In the genomic region with DNA sequence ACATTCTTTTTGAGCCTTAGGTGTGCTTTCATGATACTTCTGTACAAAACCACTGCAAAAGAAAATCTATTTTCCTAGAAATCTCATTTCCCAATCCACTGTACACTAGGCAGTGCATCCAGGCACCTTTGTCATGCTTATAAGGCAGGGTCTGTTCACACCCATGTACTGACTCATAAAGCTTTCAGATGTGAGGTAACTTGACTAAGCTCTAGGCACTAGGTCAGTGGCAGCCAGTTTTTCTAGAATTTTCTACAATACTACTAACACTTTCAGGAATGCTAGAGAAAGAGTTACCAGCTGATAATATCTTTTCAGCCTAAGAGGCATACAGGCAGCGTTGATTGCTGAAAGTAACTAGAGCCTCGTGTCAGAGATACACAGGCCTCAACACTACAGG, we compare ENCODE assay signal across 17 mouse cellular contexts.
A peak's percentile ranks its signal among the peaks of the same experiment; 100 is the strongest.
DNase-seq lines count a peak whose midpoint lies in the region; ATAC-seq lines count a peak whose summit lies in the region.
"Had no signal": no experiment of that assay in that cellular context is flagged by ENCODE, and none has a peak within 500 bp of the region (broad histone marks: within the 10 kb centered on the region; RNA-seq: fewer than 3 reads in every experiment).

No protein-coding gene starts in this region.

- H3K36me3 ChIP-seq in kidney, embryonic 16.5 days (ENCODE audit: insufficient read depth, low read length): no peaks in the 10 kb centered on the region
- H3K36me3 ChIP-seq in limb, embryonic 15.5 days: no peaks in the 10 kb centered on the region
- H3K36me3 ChIP-seq: embryonic facial prominence, embryonic 15.5 days; heart, embryonic 10.5 days; hindbrain, embryonic 12.5 days had no signal

- H3K4me2 ChIP-seq in kidney, embryonic 16.5 days (replicated peaks; ENCODE audit: low read depth, low read length): no peak overlapping the region
- H3K4me2 ChIP-seq in limb, embryonic 15.5 days: no peak overlapping the region
- H3K4me2 ChIP-seq: embryonic facial prominence, embryonic 15.5 days; hindbrain, embryonic 12.5 days had no signal

- H3K27ac ChIP-seq in kidney, embryonic 16.5 days (ENCODE audit: low read length): peak overlapping the region; percentile 19; the same call in 1 of the 2 replicates
- 0 out of 2 replicates have a peak overlapping the region, but pooled peaks have one; percentile 67 for H3K27ac ChIP-seq in limb, embryonic 15.5 days
- H3K27ac ChIP-seq: embryonic facial prominence, embryonic 15.5 days; hindbrain, embryonic 12.5 days had no signal

- WGBS in kidney, embryonic 16.5 days: 67% methylated on average over 2 of the region's 2 CpGs
- WGBS in limb, embryonic 15.5 days: 36% methylated on average over 2 of the region's 2 CpGs

- no peak overlapping the region for H3K4me3 ChIP-seq in kidney, embryonic 16.5 days (ENCODE audit: low read length)
- H3K4me3 ChIP-seq in limb, embryonic 15.5 days: no peak overlapping the region
- H3K4me3 ChIP-seq: embryonic facial prominence, embryonic 15.5 days; heart, embryonic 10.5 days; hindbrain, embryonic 12.5 days had no signal

- H3K9me3 ChIP-seq in kidney, embryonic 16.5 days (ENCODE audit: low read length): no peaks in the 10 kb centered on the region
- no peaks in the 10 kb centered on the region for H3K9me3 ChIP-seq in limb, embryonic 15.5 days
- H3K9me3 ChIP-seq: embryonic facial prominence, embryonic 15.5 days; heart, embryonic 10.5 days; hindbrain, embryonic 12.5 days had no signal

- H3K9ac ChIP-seq in kidney, embryonic 16.5 days (replicated peaks; ENCODE audit: low read length): no peak overlapping the region
- no peak overlapping the region for H3K9ac ChIP-seq in limb, embryonic 15.5 days
- H3K9ac ChIP-seq: embryonic facial prominence, embryonic 15.5 days; hindbrain, embryonic 12.5 days had no signal

- H3K27me3 ChIP-seq in kidney, embryonic 16.5 days (ENCODE audit: insufficient read depth, low read length): no peaks in the 10 kb centered on the region
- no peaks in the 10 kb centered on the region for H3K27me3 ChIP-seq in limb, embryonic 15.5 days
- H3K27me3 ChIP-seq: embryonic facial prominence, embryonic 15.5 days; hindbrain, embryonic 12.5 days had no signal

- ATAC-seq in kidney, embryonic 16.5 days (ENCODE audit: low FRiP score, low TSS enrichment): no peak
- no peak for ATAC-seq in limb, embryonic 15.5 days (ENCODE audit: insufficient number of reproducible peaks, low FRiP score, low TSS enrichment, low read depth)
- ATAC-seq: forebrain, embryonic 16.5 days had no signal

- no peak for DNase-seq in kidney, postnatal 36 days
- DNase-seq in urinary bladder, postnatal 14 days (ENCODE audit: low spot score): peak; percentile 16
- DNase-seq in urinary bladder, postnatal 10 days (ENCODE audit: low spot score): no peak
- no peak for DNase-seq in neural tube, embryonic 10.5 days (ENCODE audit: extremely low spot score, low spot score)
- no peak for DNase-seq in right cerebral cortex, postnatal 14 days
- DNase-seq: adrenal gland, adult 2 months; embryo, embryonic 11 days; gastrocnemius, postnatal 10 days; heart, adult 18-20 months; heart, postnatal 10 days; heart, postnatal 4 days had no signal

- H3K4me1 ChIP-seq in kidney, embryonic 16.5 days (ENCODE audit: insufficient read depth, low read length): no peaks in the 10 kb centered on the region
- H3K4me1 ChIP-seq in limb, embryonic 15.5 days: peaks cover 20% of the 10 kb centered on the region
- H3K4me1 ChIP-seq: hindbrain, embryonic 12.5 days had no signal
